Mouse (Mus musculus) spleen, embryonic (tissue): ENCODE data around the gene Itpkc.

Source experiments
- CTCF ChIA-PET: fragments of 350-600 bp; sonication (Branson Sonifier 250); formaldehyde crosslinking; loops from one replicate; lab custom pipeline; 2022; lab: Charles Lee

Gene Itpkc

DNA sequence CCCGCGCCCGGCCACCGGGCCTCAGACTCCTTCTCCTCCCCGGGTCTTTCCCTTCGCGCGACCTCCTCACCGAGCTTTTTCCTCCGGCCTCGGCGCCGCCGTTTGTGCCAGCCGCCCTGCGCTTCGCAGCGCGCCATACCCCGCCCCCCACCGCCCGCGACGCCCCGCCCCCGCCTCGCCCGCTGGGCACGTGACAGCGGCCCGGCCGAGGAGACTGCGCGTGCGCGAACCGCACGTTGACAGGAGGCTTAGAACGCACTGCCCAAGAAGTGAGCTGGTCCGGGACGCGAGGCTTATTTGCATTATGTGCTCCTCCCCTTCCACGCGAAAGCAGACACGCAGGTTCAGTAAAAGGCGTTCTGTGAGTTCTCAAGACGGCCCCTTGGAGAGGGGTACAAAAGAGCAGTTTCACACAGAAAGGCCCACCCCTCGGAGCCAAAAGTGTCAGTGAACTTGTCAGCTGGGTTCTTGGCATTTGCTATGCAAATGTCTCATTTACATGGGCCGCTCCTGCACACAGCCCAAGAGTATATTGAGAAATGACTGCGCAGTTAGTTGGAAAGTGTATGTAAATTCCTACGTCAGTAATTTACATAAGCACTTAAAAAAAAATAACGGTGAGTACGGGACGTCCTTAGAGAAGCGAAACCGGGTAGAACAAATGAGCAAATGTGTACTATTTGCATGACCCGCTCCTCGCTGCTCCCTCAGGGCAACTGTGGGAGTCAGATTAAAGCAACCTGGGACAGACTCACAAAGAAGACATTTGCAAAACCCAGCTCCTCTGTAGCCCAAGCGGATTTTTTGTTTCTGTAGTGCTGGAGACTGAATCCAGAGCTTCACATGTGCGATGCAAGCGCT lies 61.6 kb downstream of the Itpkc start, which contains the start of gene Egln2:
Gene Egln2, minus strand, starts transcription at position 189 of the 861 bp plus-strand sequence.
- CTCF ChIA-PET = no interaction called here

DNA sequence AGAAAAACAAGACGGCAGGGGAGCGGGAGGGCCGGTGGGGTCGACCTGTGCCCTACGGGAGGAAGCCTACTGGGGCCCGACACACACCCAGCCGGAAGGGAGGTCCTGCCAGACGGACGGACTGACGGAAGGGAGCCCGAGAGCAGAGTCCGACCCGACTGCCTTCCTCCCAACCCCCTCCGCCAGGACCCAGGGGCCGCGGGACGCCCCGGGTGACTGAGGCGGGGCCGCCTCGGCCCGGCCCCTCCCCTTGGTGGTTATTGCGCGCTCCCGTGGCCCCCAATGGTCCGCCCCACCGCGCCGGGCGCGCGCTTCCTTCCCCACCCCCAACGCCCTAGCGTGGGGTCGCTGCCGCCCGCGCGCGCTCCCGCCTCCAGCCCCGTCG lies 62.2 kb downstream of the Itpkc start:
- CTCF ChIA-PET = no interaction called here

DNA sequence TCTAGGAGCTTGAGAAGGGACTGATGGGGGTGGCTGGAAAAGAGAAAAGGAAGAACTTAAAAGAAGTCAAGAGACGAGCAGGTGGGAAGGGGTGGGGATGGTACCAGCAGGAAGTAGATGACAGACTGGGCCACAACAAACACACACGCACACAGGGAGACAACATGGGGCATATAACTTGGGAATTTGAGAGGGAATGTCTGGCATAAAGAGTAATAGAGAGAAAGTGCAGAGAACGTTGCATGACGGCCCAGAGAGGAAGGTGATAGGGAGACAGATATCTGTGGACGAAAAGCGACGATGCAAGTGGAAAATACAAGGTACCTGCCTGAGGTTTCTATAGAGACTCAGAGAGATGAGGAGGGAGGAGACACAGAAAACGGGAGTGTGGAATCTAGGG lies 62.8 kb downstream of the Itpkc start:
- CTCF ChIA-PET = no interaction called here

DNA sequence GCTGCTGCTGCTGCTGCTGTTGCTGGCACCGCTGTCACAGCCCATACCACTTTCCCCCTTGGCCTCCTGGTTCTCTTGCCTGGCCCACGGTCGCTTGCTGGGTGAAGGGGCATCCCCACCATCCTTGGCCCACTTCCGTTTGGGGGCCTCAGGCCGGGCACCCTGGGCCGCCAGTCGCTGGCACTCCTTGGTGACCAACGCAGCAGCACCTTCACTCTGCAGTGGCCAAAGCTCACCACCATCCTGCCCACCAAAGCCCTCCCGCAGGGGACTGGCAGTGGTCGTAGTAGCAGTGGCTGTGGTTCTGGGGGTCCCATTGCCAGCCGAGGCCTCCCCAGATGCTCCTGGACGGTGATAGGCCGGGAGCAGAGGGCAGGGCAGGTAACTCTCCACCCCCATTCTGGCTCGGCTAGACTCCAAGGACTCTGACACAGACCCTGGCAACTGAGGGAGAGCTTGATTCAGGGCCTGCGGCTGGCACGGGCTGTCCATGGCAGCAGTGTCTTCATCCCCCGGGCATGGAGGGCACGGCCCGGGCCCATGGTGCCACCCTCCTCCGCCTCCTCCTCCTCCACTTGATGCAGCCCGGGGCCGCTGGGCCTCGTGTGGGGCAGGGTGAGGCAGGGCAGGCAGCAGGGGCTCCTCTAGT lies 63.3 kb downstream of the Itpkc start:
- CTCF ChIA-PET = no interaction called here

DNA sequence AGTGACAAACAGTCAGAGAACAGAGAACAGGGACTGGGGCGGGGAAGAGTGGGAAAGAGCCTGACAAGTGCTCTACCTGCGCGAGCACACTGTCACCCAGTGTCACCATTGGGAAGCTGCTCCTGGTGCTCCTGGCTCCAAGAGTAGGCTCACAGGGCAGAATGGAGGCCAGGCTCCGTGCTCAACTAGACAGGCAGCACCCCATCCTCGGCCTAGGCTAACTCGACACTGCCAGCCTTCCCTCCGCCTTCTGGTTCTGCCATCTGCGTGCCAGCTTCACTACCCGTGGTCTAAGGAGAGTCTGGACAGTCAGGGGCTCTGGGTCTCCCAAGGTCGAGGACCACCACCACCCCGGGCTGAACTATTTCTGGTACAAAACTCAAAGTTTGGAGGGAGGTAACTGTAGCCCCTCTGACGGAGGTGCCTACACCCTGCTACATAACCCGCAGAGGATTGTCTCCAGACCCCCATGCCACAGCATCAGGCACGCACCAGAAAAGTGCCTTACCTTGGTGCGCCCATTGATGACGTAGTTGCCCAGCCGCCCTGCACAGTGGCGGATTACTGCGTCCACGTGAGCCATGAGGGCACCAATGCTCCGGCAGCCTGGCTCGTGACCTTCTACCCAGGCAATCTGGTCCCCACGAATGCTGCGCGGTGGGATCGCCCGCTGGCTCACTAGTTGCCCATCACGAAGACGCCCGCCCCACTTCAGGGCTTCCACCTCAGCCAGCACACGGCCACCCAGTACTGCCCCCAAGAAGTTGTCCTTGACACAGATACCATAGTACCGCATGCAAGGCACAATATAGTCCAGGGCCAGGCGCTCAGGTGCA lies 64.1 kb downstream of the Itpkc start:
- CTCF ChIA-PET = interaction anchor here (0.5 kb wide), 1 partner anchor 57 kb away, joined by 3 read pairs; no protein-coding TSS in a partner anchor

DNA sequence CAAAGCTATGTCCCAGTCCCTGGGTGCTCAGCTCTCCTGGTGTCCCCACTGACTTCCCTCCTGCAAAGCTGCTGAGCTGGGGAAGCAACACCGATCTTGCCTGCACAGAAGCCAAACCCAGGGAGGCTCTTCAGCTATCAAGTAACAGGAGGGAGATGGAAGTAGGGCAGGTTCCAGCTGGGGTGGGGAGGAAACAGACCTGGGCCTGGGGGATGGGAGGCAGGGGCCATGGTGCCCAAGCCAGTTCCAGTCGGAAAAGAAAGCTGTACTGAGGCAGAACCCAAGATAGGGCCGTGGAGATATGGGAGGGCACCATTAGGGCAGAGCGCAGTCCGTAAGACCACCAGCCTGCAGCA lies 65.0 kb downstream of the Itpkc start:
- CTCF ChIA-PET = no interaction called here

DNA sequence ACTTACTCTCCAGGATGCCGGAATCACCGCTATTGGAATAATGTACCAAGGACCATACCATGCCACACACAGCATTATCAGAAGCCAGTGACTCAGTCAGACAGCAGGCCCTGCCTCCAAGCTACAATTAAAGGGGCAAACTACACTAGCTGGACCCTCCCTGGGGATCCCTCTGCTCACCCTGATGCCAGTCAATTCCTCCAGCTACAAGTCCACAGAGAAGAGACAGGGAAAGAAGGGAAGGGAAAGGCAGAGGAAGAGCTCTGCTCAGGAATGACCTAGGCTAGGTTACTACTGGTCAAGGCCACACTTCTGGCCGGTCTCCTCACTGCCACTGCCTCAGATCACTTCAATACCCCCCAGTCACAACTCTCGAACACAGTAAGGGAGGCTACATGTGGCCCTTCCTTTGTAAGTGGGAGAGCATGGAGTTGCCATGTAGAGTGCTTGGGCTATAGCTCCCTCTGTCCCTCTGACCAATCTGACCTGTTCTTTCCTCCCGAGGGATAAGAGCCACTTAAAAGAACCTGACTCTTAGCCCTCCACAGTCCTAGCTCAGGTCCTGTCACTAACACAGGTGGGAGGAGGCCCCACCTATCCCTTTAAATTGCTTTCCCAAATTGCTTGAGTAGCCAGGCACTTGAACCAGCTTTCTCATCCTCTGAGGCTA lies 65.5 kb downstream of the Itpkc start:
- CTCF ChIA-PET = no interaction called here

DNA sequence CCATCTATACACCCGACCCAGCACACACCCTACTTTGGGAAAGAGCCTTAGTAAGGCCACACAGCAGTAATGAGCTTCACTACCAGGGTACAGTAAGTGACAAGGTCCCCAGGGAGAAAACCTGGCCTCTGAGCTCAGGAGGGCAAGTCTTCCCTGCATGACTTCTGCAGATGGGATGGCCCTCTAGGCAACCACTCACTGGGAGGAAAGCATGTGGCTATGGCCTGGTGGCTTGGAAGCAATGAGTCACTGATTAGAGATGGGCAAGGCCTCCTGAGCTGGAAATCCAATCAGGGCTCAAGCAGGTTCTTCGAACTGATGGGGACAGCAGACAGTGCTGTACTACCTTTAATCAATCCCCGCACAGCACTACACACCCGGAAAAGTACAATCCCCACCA lies 66.7 kb downstream of the Itpkc start:
- CTCF ChIA-PET = interaction anchor here (1.4 kb wide), 1 partner anchor 16 kb away, joined by 3 read pairs; no protein-coding TSS in a partner anchor

DNA sequence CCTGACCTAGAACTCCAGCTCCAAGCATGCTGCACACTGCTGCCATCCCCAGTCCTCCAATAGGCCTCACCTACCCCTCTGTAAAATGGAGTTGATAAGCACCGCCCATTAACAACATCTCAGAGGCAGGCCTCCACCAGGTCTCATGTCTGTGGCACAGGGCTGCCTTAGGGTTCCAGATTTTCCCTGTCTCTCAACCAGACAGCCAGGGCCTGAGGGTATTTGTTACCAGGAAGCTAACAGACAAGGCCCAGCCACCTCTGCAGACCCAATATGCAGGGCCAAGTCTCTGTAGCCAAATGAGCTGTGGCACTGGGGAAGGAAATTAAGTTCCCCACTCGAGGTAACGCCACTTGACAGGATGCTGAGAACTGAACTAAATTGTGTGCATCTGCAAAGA lies 67.5 kb downstream of the Itpkc start:
- CTCF ChIA-PET = interaction anchor here (0.6 to 1.4 kb wide), 2 partner anchors 17 to 347 kb away, joined by 3 read pairs; no protein-coding TSS in a partner anchor

DNA sequence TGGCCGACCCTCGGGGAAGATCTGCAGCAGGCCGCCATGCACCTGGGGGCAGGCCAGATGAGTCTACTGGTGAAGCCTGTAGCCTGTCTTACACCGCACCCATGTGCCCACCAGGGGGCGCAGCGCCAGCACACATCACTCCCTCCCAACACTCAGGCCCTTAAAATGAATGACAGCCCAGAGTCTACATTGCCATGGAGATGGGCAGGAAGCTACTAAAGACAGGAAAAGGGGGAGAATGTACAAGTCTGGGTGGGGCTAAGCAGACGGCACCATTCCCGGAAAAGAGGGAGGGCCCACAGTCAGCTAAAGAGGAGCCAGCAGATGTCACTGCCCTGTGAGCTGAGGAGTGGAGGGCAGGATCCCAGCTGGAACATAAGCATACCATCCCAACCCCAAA lies 68.6 kb downstream of the Itpkc start:
- CTCF ChIA-PET = interaction anchor here (1.5 kb wide), 1 partner anchor 19 kb away, joined by 7 read pairs; the partner anchor contains the start of gene Rab4b

DNA sequence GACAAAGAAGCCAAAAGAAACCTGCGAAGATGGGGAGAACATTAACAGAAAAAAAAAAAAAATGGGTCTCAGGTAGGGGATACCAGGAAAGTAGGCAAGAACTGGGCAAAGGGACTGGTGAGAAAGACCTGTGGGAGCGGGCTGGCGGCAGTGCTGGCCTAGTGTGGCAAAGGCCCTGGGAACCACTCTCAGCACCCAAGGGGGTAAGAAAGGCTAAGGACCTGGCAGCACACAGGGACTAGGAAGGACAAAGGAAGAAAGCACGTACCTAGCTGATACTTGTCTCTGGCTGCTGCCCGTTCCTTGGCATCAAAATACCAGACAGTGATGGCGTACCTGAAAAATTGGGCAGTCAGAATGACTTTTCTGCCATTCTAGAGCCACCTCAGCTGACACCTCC lies 69.2 kb downstream of the Itpkc start:
- CTCF ChIA-PET = interaction anchor here (1.5 kb wide), 1 partner anchor 20 kb away, joined by 7 read pairs; the partner anchor contains the start of gene Rab4b

DNA sequence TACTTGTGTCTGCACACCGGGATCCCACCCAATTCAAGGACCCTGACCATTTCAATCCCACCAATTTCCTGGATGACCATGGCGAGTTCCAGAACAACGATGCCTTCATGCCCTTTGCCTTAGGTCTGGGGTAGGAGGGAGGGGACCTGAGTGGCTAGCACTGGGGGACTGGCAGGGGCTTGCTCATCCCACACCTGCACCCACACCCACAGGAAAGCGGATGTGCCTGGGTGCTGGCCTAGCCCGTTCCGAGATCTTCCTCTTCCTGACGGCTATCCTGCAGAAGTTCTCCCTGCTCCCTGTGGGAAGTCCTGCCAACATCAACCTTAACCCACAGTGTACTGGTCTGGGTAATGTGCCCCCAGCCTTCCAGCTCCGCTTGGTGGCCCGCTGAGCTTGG lies 70.3 kb downstream of the Itpkc start:
- CTCF ChIA-PET = interaction anchor here (0.6 kb wide), 1 partner anchor 756 kb away, joined by 3 read pairs; no protein-coding TSS in a partner anchor
